Mouse (Mus musculus) CH12.LX (cell line): ENCODE data around the gene Itpr2. TPM values are rescaled to one million over a fixed set of nuclear protein-coding genes. Genes with fewer than 3 reads are reported as not detected.
A peak's percentile ranks its signal among the peaks of the same experiment; 100 is the strongest.

Source experiments
- DNase-seq: peaks from one replicate; pipeline ENCODE4 v3.0.0-alpha.2; 2013; ENCODE audit errors: extremely low read depth
- H3K27ac ChIP-seq: 2 replicates; pipeline ENCODE4 v1.5.1; 2012; ENCODE audit warnings: low read depth, mild to moderate bottlenecking, control low read depth, moderate library complexity; ENCODE audit not compliant: insufficient read depth
- H3K27me3 ChIP-seq: replicated peaks from 2 replicates; pipeline ENCODE3; 2012; ENCODE audit warnings: inconsistent platforms
- H3K36me3 ChIP-seq, 2 experiments: replicated peaks in 1 of 2; 2 replicates each; pipeline versions ENCODE3 to v1.6.1; 2012; ENCODE audit warnings: inconsistent platforms in 1 of 2, low read length in 1 of 2, mild to moderate bottlenecking in 1 of 2, mixed read lengths in 1 of 2, moderate library complexity in 1 of 2; ENCODE audit not compliant: control insufficient read depth in 1 of 2, insufficient read depth in 1 of 2
- H3K4me1 ChIP-seq, 2 experiments: 2 replicates each; pipeline ENCODE4 v1.6.1; 2012; ENCODE audit warnings: inconsistent platforms in 1 of 2, moderate library complexity in 1 of 2; ENCODE audit not compliant: insufficient read depth in 2 of 2, control insufficient read depth in 1 of 2
- H3K4me2 ChIP-seq: 2 replicates; pipeline ENCODE4 v1.6.1; 2012; ENCODE audit warnings: low read depth, mild to moderate bottlenecking, control low read depth; ENCODE audit not compliant: poor library complexity, insufficient read depth, severe bottlenecking
- H3K4me3 ChIP-seq, 3 experiments: fragments of 150-350 bp in 1 of 3; sonication (generic) in 1 of 3; replicated peaks in 1 of 3; 2 replicates each; pipeline versions ENCODE3 to v1.5.1; 2011 to 2012; ENCODE audit warnings: low read depth in 2 of 3, low read length in 2 of 3, mild to moderate bottlenecking in 2 of 3, moderate library complexity in 2 of 3, control low read depth in 1 of 3, improper control_type of control experiment in 1 of 3, inconsistent platforms in 1 of 3, mixed read lengths in 1 of 3; ENCODE audit not compliant: poor library complexity in 1 of 3
- H3K79me2 ChIP-seq: replicated peaks from 2 replicates; pipeline ENCODE4 v1.6.1; 2012; ENCODE audit warnings: mild to moderate bottlenecking, moderate library complexity; ENCODE audit not compliant: control insufficient read depth, poor library complexity, insufficient read depth, severe bottlenecking; ENCODE audit errors: extremely low read depth
- H3K9ac ChIP-seq: 2 replicates; pipeline ENCODE4 v1.6.1; 2012; ENCODE audit warnings: low read depth, mild to moderate bottlenecking, control low read depth, moderate library complexity; ENCODE audit not compliant: insufficient read depth
- H3K9me3 ChIP-seq: replicated peaks from 2 replicates; pipeline ENCODE3; 2012; ENCODE audit warnings: low read length, inconsistent platforms, mixed read lengths
- CHD2 ChIP-seq: IDR thresholded peaks from 2 replicates; pipeline ENCODE4 v1.6.1; 2011; ENCODE audit warnings: low read length, improper control_type of control experiment
- CTCF ChIP-seq, 2 experiments: IDR thresholded peaks in 1 of 2; conservative IDR thresholded peaks in 1 of 2; 2 replicates each; pipeline ENCODE4 v1.5.1; 2011 to 2012; ENCODE audit warnings: low read depth in 2 of 2, low read length in 2 of 2, improper control_type of control experiment in 1 of 2, inconsistent platforms in 1 of 2, mild to moderate bottlenecking in 1 of 2, moderate library complexity in 1 of 2
- ELF1 ChIP-seq: IDR thresholded peaks from 2 replicates; pipeline ENCODE4 v1.6.1; 2014; ENCODE audit warnings: low read depth, mild to moderate bottlenecking, inconsistent platforms, low read length, improper control_type of control experiment
- EP300 ChIP-seq: IDR thresholded peaks from 2 replicates; pipeline ENCODE4 v1.6.1; 2011; ENCODE audit warnings: low read length, improper control_type of control experiment
- GABPA ChIP-seq: IDR thresholded peaks from 2 replicates; pipeline ENCODE4 v1.6.1; 2012; ENCODE audit warnings: low read depth, low read length, improper control_type of control experiment, inconsistent platforms; ENCODE audit not compliant: insufficient replicate concordance
- HCFC1 ChIP-seq: IDR thresholded peaks from 2 replicates; pipeline ENCODE4 v1.6.1; 2012; ENCODE audit warnings: low read depth, mild to moderate bottlenecking, inconsistent platforms, low read length, improper control_type of control experiment
- JUN ChIP-seq: IDR thresholded peaks from 2 replicates; pipeline ENCODE4 v1.6.1; 2011; ENCODE audit warnings: low read depth, mild to moderate bottlenecking, low read length, improper control_type of control experiment, moderate library complexity; ENCODE audit not compliant: insufficient read depth
- JUND ChIP-seq: conservative IDR thresholded peaks from 2 replicates; pipeline ENCODE4 v1.6.1; 2011; ENCODE audit warnings: low read depth, low read length, improper control_type of control experiment
- MXI1 ChIP-seq: IDR thresholded peaks from 2 replicates; pipeline ENCODE4 v1.6.1; 2011; ENCODE audit warnings: mild to moderate bottlenecking, low read depth, low read length, improper control_type of control experiment
- MYC ChIP-seq: IDR thresholded peaks from 2 replicates; pipeline ENCODE4 v1.6.1; 2011; ENCODE audit warnings: low read depth, mild to moderate bottlenecking, improper control_type of control experiment, low read length
- NELFE ChIP-seq: IDR thresholded peaks from 2 replicates; pipeline ENCODE4 v1.6.1; 2011; ENCODE audit warnings: low read depth, low read length, improper control_type of control experiment
- NRF1 ChIP-seq: IDR thresholded peaks from 2 replicates; pipeline ENCODE4 v1.6.1; 2014; ENCODE audit warnings: low read depth, mild to moderate bottlenecking, inconsistent platforms, low read length, improper control_type of control experiment, moderate library complexity
- POLR2A ChIP-seq: IDR thresholded peaks from 2 replicates; pipeline ENCODE4 v1.6.1; 2011; ENCODE audit warnings: low read depth, mild to moderate bottlenecking, improper control_type of control experiment, low read length
- RAD21 ChIP-seq: IDR thresholded peaks from 2 replicates; pipeline ENCODE4 v1.6.1; 2011; ENCODE audit warnings: low read depth, mild to moderate bottlenecking, low read length, improper control_type of control experiment, moderate library complexity
- SIN3A ChIP-seq: IDR thresholded peaks from 2 replicates; pipeline ENCODE4 v1.6.1; 2012; ENCODE audit warnings: low read length, improper control_type of control experiment, inconsistent platforms
- TBP ChIP-seq: conservative IDR thresholded peaks from 2 replicates; pipeline ENCODE4 v1.6.1; 2011; ENCODE audit warnings: low read depth, low read length, improper control_type of control experiment
- TCF12 ChIP-seq: IDR thresholded peaks from 2 replicates; pipeline ENCODE4 v1.6.1; 2014; ENCODE audit warnings: low read depth, mild to moderate bottlenecking, inconsistent platforms, low read length, improper control_type of control experiment
- USF1 ChIP-seq: IDR thresholded peaks from 2 replicates; pipeline ENCODE4 v1.6.1; 2014; ENCODE audit warnings: low read depth, mild to moderate bottlenecking, inconsistent platforms, low read length, improper control_type of control experiment
- ZKSCAN1 ChIP-seq: IDR thresholded peaks from 2 replicates; pipeline ENCODE4 v1.6.1; 2012; ENCODE audit warnings: low read depth, inconsistent platforms, low read length, improper control_type of control experiment, borderline replicate concordance
- dilution Hi-C: fragments of 300-500 bp; cut with MboI; formaldehyde crosslinking; loops from 2 replicates; pipeline ENCODE4 v1.14.3; 2020; ENCODE audit warnings: low sequenced_read_pairs; ENCODE audit not compliant: extremely low pct_unique_long_range_greater_than_20kb, extremely low pct_ligation_motif_present
- in situ Hi-C: fragments of 300-500 bp; cut with MboI; formaldehyde crosslinking; loops from 3 replicates; pipeline ENCODE4 v1.14.3; 2019; ENCODE audit warnings: low sequenced_read_pairs, low pct_ligation_motif_present, low pct_unique_long_range_greater_than_20kb, mixed read lengths
- polyA plus RNA-seq: library from polyadenylated mRNA; unstranded; fragments of >175 nt; gene quantifications from 2 replicates; pipeline ENCODE4 v1.2.1, GENCODE M21; 2012; ENCODE audit warnings: low read depth; ENCODE audit not compliant: insufficient read length
- total RNA-seq, 2 experiments: library from RNA; depleted of rRNA; stranded (reverse); fragments of 300-350 nt in 1 of 2; fragments of >200 nt in 1 of 2; gene quantifications; 2 replicates each; pipeline ENCODE4 v1.2.3; 2012 to 2014

The Itpr2 gene
- total and polyA plus RNA-seq, 3 experiments, result 3.5 to 8.9 (median 4.4) TPM

DNA sequence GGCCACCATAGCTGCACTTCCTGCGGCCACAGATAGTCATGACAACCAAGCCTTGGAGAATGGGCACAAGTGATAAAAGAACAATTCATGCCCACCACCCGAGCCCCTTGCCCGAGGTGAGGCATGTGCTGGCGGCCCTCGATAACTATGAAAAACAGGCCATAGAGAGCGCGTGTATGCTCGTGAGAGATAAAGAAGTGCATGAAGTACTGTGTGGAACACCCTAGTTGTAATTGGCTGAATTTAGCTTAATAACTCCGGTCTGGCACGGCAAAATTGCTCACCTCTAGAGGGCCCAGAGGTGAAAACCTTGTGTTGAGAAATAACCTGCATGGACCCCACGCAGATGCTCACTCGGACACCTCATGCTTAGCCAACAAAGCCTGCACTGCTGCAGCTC lies 282.5 kb downstream of the Itpr2 start:
- in situ Hi-C loops, result no loop called here
- H3K4me3 ChIP-seq, result no peak overlapping the region
- dilution Hi-C loops, result no loop called here
- H3K4me2 ChIP-seq, result no peak overlapping the region
- no peaks in the 10 kb centered on the region for H3K79me2 ChIP-seq
- TF ChIP-seq USF1 (no peak), TCF12 (no peak), SIN3A (no peak), CHD2 (no peak), CTCF (conservative IDR thresholded peaks at IDR 0.05 in 1 of 2, IDR thresholded peaks at IDR 0.05 in 1 of 2; ENCODE audit: low read depth in 2 of 2, low read length in 2 of 2) (no peak), EP300 (no peak), NRF1 (no peak), JUN (no peak), ELF1 (no peak), NELFE (no peak), ZKSCAN1 (no peak), RAD21 (no peak), JUND (no peak)
- H3K27ac ChIP-seq, result no peak overlapping the region
- H3K27me3 ChIP-seq, result no peaks in the 10 kb centered on the region
- no peaks in the 10 kb centered on the region for H3K36me3 ChIP-seq
- H3K9ac ChIP-seq, result no peak overlapping the region
- H3K4me1 ChIP-seq, result peaks cover 21 to 59% of the 10 kb centered on the region in 2 experiments
- H3K9me3 ChIP-seq, result no peaks in the 10 kb centered on the region
- DNase-seq, result no peak

DNA sequence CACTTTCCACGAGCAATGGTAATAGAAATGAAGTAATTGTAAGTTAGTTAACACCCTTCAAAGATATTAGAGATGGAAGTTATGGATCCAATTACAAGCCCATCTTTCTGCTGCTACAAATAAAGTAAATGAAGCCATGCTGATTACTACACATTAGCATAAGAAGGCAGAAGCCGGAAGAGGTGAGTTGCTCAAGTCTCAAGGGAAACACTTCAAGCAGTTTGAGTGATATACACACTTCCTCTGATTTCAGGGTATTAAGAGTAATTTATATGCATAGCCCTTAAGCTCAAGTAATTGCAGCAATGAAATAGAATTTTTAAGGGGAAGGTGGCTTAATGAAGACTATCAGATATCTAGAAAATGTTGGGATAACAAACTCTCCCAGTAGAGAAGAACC lies 286.7 kb downstream of the Itpr2 start:
- Histone ChIP-seq H3K36me3 (peaks cover 3 to 5% of the 10 kb centered on the region in 2 experiments), H3K4me1 (peaks cover 26 to 45% of the 10 kb centered on the region in 2 experiments)
- dilution Hi-C loops, result no loop called here

GRCm38 (mm10) chr6:146212339-146212738 lies 289.7 kb downstream of the Itpr2 start:
- H3K27ac ChIP-seq, result no peak overlapping the region; the same call in 1 of the 2 replicates
- TF ChIP-seq GABPA (no peak), POLR2A (no peak), NRF1 (no peak), USF1 (no peak), TBP (no peak), SIN3A (no peak), NELFE (no peak), HCFC1 (no peak), MXI1 (no peak)
- H3K36me3 ChIP-seq, result peaks cover 3 to 5% of the 10 kb centered on the region in 2 experiments
- H3K4me3 ChIP-seq, result no peak overlapping the region
- H3K9ac ChIP-seq, result no peak overlapping the region
- no peaks in the 10 kb centered on the region for H3K79me2 ChIP-seq
- H3K4me1 ChIP-seq, result peaks cover 44 to 69% of the 10 kb centered on the region in 2 experiments
- no peak overlapping the region for H3K4me2 ChIP-seq
- in situ Hi-C loops, result no loop called here
- no peaks in the 10 kb centered on the region for H3K9me3 ChIP-seq
- no peaks in the 10 kb centered on the region for H3K27me3 ChIP-seq
- dilution Hi-C loops, result no loop called here
- DNase-seq, result no peak

More for the DNA sequence above, 286.7 kb downstream of the Itpr2 start:
- TF ChIP-seq EP300 (0 out of 2 replicates have a peak, but pooled peaks have one; percentile 8), MYC (0 out of 2 replicates have a peak, but pooled peaks have one; percentile 24), TBP (no peak)
- Histone ChIP-seq H3K4me3 (no peak overlapping the region), H3K9me3 (no peaks in the 10 kb centered on the region), H3K4me2 (no peak overlapping the region), H3K9ac (no peak overlapping the region), H3K27ac (no peak overlapping the region), H3K79me2 (no peaks in the 10 kb centered on the region), H3K27me3 (no peaks in the 10 kb centered on the region)
- DNase-seq, result no peak
- in situ Hi-C loops, result no loop called here
